In genomic region chr17:7707073-7707472, GRCm38 (mm10) we compare ENCODE assay signal across 12 mouse cellular contexts.
"Had no signal": no experiment of that assay in that cellular context is flagged by ENCODE, and none has a peak within 500 bp of the region (broad histone marks: within the 10 kb centered on the region; RNA-seq: fewer than 3 reads in every experiment).

No protein-coding gene starts in this region.

- H3K4me1 ChIP-seq: limb, embryonic 15.5 days; liver, embryonic 12.5 days; midbrain, embryonic 10.5 days; neural tube, embryonic 15.5 days had no signal

- H3K4me3 ChIP-seq: limb, embryonic 15.5 days; liver, embryonic 12.5 days; midbrain, embryonic 10.5 days; myocyte; neural tube, embryonic 15.5 days had no signal

- DNase-seq: kidney, adult 8-10 months; kidney, postnatal 36 days; layer of hippocampus, adult 9-11 months; layer of hippocampus, postnatal 36 days; midbrain, embryonic 14.5 days had no signal

- H3K36me3 ChIP-seq: limb, embryonic 15.5 days; liver, embryonic 12.5 days; midbrain, embryonic 10.5 days; neural tube, embryonic 15.5 days had no signal

- H3K27me3 ChIP-seq: limb, embryonic 15.5 days; liver, embryonic 12.5 days; neural tube, embryonic 15.5 days had no signal

- H3K9ac ChIP-seq: limb, embryonic 15.5 days; liver, embryonic 12.5 days; neural tube, embryonic 15.5 days had no signal

- H3K27ac ChIP-seq: limb, embryonic 15.5 days; liver, embryonic 12.5 days; midbrain, embryonic 10.5 days; neural tube, embryonic 15.5 days; stomach, postnatal 0 days had no signal

- H3K9me3 ChIP-seq: limb, embryonic 15.5 days; liver, embryonic 12.5 days; midbrain, embryonic 10.5 days; neural tube, embryonic 15.5 days had no signal

- ATAC-seq: intestine, embryonic 16.5 days; liver, embryonic 12.5 days had no signal

- H3K4me2 ChIP-seq: limb, embryonic 15.5 days; liver, embryonic 12.5 days; neural tube, embryonic 15.5 days had no signal
